Mouse (Mus musculus) G1E (cell line): ENCODE data around the gene Kmt5c. TPM values are rescaled to one million over a fixed set of nuclear protein-coding genes. Genes with fewer than 3 reads are reported as not detected.
"Not testable (repeated sequence)": the region's sequence is repeated elsewhere in the genome, so short reads cannot be mapped to it uniquely, and the experiment has no call there.

Experiments
- ATAC-seq: 2 replicates; pipeline ENCODE4 v1.8.0; 2016; ENCODE audit warnings: mild to moderate bottlenecking; ENCODE audit not compliant: insufficient number of reproducible peaks, poor library complexity, low FRiP score, severe bottlenecking; ENCODE audit errors: extremely low read depth
- DNase-seq: peaks from one replicate; pipeline ENCODE4 v3.0.0; 2012; ENCODE audit warnings: low spot score
- H3K27me3 ChIP-seq: 2 replicates; pipeline ENCODE4 v1.6.1; 2012; ENCODE audit warnings: mild to moderate bottlenecking, low read length, inconsistent platforms; ENCODE audit not compliant: insufficient read depth
- H3K36me3 ChIP-seq: replicated peaks from 2 replicates; pipeline ENCODE3; 2012; ENCODE audit warnings: mild to moderate bottlenecking, inconsistent platforms
- H3K4me1 ChIP-seq: 2 replicates; pipeline ENCODE4 v1.6.1; 2012; ENCODE audit warnings: low read depth, low read length, inconsistent platforms, mixed read lengths; ENCODE audit not compliant: insufficient read depth
- H3K4me3 ChIP-seq: 2 replicates; pipeline ENCODE4 v1.5.1; 2012; ENCODE audit warnings: low read depth, mild to moderate bottlenecking, inconsistent platforms, low read length, moderate library complexity, mixed read lengths
- H3K9me3 ChIP-seq: replicated peaks from 2 replicates; pipeline ENCODE4 v1.6.1; 2012; ENCODE audit warnings: inconsistent platforms
- CTCF ChIP-seq: IDR thresholded peaks from 2 replicates; pipeline ENCODE4 v1.5.1; 2012; ENCODE audit warnings: low read depth, low read length, inconsistent platforms, mixed read lengths
- GATA1 ChIP-seq: IDR thresholded peaks from 2 replicates; pipeline ENCODE4 v1.6.1; 2012; ENCODE audit warnings: borderline replicate concordance, low read length, inconsistent platforms, mixed read lengths
- GATA2 ChIP-seq: IDR thresholded peaks from 2 replicates; pipeline ENCODE4 v1.6.1; 2012; ENCODE audit warnings: low read depth, low read length, inconsistent platforms, borderline replicate concordance
- POLR2AphosphoS5 ChIP-seq: IDR thresholded peaks from 2 replicates; pipeline ENCODE4 v1.6.1; 2012; ENCODE audit warnings: low read depth, low read length, inconsistent platforms; ENCODE audit not compliant: insufficient replicate concordance
- TAL1 ChIP-seq: conservative IDR thresholded peaks from 2 replicates; pipeline ENCODE4 v1.6.1; 2012; ENCODE audit warnings: low read depth, low read length, inconsistent platforms, mixed read lengths
- polyA plus RNA-seq: library from polyadenylated mRNA; stranded (reverse); fragments of >175 nt; gene quantifications from 2 replicates; pipeline ENCODE4 v1.2.3, GENCODE M21; 2012
- total RNA-seq, 2 experiments: library from RNA; stranded (forward) in 1 of 2; stranded (reverse) in 1 of 2; fragments of 200-1000 nt in 1 of 2; fragments of >200 nt in 1 of 2; fragmentation: Nextera tagmentation in 1 of 2; gene quantifications; 2 replicates each; pipeline ENCODE4 v1.2.3; 2014 to 2017

Kmt5c gene
- total and polyA plus RNA-seq, 3 experiments: 34.8 to 232 (median 108) TPM

DNA sequence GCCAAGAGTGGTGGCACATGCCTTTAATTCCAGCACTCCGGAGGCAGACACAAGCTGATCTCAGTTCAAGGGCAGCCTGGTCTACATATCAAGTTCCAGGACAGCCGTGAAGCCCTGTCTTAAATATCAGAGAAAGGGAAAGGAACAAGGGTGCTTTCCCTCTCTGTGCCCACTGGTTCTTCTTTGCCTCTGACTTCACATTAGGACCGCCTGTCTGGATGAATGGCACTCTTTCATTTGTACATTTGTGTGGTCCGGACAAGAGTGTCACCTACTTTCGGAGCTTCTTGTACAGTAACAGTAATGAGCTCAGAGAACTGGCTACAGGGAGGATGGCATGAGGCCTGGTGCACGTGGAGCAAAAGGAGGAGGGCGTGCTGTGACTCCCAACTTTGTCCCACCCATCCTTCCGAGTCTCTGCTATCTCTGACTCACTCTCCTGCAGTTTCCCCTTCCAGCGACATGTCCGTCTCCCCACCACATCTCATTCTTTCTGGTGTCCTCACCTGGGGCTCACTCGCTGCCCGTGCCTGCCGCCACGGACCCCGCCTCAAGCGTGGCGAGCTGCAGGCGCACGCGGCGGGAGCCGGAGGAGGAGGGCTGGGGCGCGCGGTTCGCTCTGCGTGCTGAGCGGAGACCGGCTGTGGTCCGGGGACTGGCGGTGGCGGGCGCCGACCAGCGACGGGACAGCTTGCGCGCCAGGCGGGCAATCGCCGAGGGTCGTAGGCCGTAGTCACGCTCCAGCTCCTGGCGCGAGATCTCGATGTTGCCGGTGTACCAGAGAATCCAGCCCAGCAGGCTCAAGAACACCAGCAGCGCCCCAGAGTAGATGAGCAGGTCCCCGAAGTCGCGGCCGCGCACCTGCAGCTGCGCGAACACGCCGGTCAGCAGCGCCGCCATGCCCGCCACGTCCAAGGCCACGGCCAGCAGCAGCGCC is 48.9 kb downstream of the Kmt5c start:
- peaks cover 60% of the 10 kb centered on the region for H3K4me1 ChIP-seq
- DNase-seq (peak; percentile 78), ATAC-seq (peak; percentile 30; the same call in 1 of the 2 replicates)
- H3K36me3 ChIP-seq: peaks cover 46% of the 10 kb centered on the region
- TF ChIP-seq POLR2AphosphoS5 (0 out of 2 replicates have a peak, but pooled peaks have one; percentile 30), TAL1 (no peak)
- no peaks in the 10 kb centered on the region for H3K27me3 ChIP-seq
- H3K9me3 ChIP-seq: no peaks in the 10 kb centered on the region
- H3K4me3 ChIP-seq: peak overlapping the region; percentile 83

DNA sequence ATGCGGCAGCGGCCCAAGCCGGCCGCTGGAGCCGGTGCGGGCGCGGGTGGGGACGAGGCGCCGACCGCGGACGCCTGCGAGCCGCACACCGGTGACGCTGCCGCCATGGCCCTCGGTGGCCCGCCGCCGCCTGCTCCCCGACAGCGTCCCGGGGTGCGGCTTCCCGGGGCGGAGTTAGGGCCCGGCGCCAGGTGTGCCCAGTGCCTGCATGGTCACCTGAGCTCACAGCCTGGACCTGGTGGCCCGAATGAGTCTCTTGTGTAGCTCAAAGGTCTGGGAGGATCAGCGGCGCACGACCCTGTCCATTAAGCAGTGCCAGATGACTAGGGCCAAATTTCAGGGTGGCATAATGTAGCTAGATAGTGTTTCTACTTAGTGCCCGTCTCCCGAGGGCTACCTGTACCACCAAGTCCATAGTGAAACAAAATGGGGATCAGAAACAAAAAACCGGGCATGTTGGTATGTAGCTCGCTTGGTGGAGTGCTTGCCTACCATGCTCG is 49.6 kb downstream of the Kmt5c start, which contains the start of gene Tmem238:
TSS of gene Tmem238 (minus strand) at position 221 of the 500 bp plus-strand sequence.
- H3K4me1 ChIP-seq: peaks cover 60% of the 10 kb centered on the region
- no peaks in the 10 kb centered on the region for H3K9me3 ChIP-seq
- no peak for ATAC-seq
- peak within 1 kb of the TSS; percentile 83 for H3K4me3 ChIP-seq
- H3K36me3 ChIP-seq: peaks cover 46% of the 10 kb centered on the region
- peak; percentile 57 for DNase-seq
- TF ChIP-seq POLR2AphosphoS5 (no peak), GATA2 (no peak), GATA1 (no peak), TAL1 (no peak), CTCF (no peak)
- no peaks in the 10 kb centered on the region for H3K27me3 ChIP-seq

DNA sequence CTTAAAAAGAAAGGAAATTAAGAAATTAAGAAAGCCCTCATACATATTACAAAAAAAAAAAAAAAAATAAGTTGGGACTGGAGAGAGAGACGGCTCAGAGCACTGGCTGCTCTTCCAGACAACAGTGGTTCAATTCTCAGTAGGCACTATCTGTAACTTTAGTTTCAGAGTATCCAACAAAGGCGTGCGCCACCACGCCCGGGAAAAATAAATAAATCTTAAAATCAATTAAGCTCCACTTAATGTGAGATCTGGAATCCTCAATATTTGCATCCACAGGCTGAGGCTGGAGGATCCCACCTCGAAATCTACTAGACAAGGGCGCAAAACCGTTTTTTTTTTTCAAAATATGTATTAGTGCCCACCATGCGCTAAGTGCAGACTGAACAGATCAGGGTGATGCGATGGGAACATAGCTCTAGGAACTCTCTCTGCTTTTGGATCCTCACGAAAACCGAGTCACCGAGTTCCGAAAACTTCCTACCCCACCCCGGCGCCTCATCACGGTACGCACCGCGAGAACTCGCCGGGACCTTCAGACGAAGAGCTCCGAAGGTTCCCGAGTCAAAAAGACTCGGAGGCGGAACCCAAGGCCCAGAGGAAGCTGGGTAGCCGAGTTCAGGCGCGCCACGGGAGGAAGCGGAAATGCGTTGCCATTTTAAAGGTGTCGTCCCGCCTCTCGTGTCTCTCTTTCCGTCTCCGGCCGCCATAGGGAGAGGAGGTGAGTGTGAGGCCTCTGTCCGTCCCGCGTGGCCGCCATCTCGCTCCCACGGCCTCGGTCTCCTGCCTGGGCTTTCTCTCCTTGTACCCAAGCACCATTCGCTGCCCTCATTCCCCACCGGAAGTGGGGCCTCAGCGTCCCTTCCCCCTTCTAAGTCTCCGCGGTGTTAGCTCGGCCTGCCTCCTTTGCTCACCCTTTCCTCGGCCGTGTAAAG is 52.6 kb downstream of the Kmt5c start, which contains the start of gene Rpl28:
TSS of gene Rpl28 (plus strand) at position 597 of the 935 bp plus-strand sequence.
- DNase-seq (peak; percentile 83), ATAC-seq (peak; percentile 68)
- Histone ChIP-seq H3K27me3 (no peaks in the 10 kb centered on the region), H3K9me3 (no peaks in the 10 kb centered on the region), H3K4me1 (peaks cover 52% of the 10 kb centered on the region), H3K36me3 (peaks cover 46% of the 10 kb centered on the region), H3K4me3 (peak within 1 kb of the TSS; percentile 84)
- TF ChIP-seq TAL1 (no peak), POLR2AphosphoS5 (peak; percentile 93), CTCF (no peak)

DNA sequence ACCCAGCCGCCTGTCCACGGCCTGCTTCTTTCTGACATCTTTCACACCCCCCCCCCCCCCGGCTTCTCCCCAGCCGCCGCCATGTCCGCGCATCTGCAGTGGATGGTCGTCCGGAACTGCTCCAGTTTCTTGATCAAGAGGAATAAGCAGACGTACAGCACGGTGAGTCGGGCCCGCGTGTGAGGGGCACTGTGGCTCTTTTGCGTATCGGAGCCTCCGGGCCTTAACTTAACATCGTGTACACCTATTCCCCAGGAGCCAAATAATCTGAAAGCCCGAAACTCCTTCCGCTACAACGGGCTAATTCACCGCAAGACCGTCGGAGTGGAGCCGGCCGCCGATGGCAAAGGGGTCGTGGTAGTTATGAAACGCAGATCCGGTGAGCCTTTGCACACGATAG is 53.3 kb downstream of the Kmt5c start:
- H3K27me3 ChIP-seq, DNase-seq, H3K9me3 ChIP-seq, ATAC-seq: not testable (repeated sequence)
- peak overlapping the region; percentile 84 for H3K4me3 ChIP-seq
- H3K36me3 ChIP-seq: peaks cover 51% of the 10 kb centered on the region
- peaks cover 47% of the 10 kb centered on the region for H3K4me1 ChIP-seq

DNA sequence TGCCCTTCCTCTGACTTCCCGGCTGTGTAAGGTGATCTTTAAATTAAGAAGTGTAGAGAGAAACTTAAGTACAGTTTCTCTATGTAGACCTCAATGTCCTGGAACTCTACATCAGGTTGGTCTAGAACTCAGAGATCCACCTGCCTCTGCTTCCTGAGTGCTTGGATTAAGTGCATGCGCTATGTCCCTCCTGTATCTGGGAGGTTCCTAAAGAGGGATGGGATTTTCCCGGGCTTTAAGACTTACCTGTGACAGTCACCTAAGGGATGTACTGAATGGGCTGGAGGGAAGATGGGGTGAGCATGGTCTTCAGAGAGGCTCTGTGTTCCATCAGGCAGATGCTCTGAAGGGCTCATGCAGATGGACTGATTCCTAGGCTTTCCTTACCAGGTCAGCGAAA is 53.8 kb downstream of the Kmt5c start:
- no peak for ATAC-seq
- Histone ChIP-seq H3K4me3 (peak overlapping the region; percentile 84), H3K36me3 (peaks cover 55% of the 10 kb centered on the region), H3K27me3 (no peaks in the 10 kb centered on the region), H3K9me3 (no peaks in the 10 kb centered on the region), H3K4me1 (peaks cover 43% of the 10 kb centered on the region)
- no peak for TF ChIP-seq GATA1
- no peak for TF ChIP-seq POLR2AphosphoS5
- no peak for DNase-seq

DNA sequence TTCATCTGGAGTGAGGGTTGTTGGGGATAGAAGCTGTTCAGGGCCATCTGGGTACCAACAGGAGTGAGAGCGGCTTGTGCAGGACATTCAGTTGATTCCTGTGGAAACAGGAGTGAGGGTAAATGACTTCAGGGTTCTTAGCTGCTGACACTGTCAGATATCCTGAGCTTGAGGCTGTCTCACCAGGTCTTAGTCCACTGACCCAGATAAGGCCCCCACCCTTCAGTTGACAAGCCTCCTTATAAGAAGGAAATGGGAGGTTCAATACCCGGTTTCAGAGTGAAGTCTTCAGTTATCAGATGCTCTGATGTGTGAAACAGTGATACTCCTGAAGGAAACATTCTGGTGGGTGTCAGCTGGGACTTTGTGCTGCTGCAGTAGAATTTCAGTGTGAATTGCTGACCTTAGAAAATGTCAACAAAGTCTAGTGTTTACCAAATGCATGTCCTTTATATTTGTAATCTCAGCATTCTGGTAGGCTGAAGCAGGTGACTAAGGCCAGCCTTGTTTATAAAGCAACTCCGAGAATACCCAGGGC is 54.8 kb downstream of the Kmt5c start:
- Histone ChIP-seq H3K4me1 (peaks cover 33% of the 10 kb centered on the region), H3K9me3 (no peaks in the 10 kb centered on the region), H3K4me3 (peak overlapping the region; percentile 84), H3K27me3 (no peaks in the 10 kb centered on the region), H3K36me3 (peaks cover 61% of the 10 kb centered on the region)
- DNase-seq (no peak), ATAC-seq (no peak)
- TF ChIP-seq CTCF (no peak), GATA1 (no peak)
